15 mouse cellular contexts compared by ENCODE assay signal in genomic region chr1:159222046-159222445, GRCm38 (mm10).
"Had no signal": no experiment of that assay in that cellular context is flagged by ENCODE, and none has a peak within 500 bp of the region (broad histone marks: within the 10 kb centered on the region; RNA-seq: fewer than 3 reads in every experiment).

No protein-coding gene starts in this region.

- H3K27ac ChIP-seq: liver, embryonic 14.5 days; midbrain, embryonic 10.5 days; midbrain, embryonic 12.5 days; neural tube, embryonic 12.5 days; stomach, embryonic 15.5 days; stomach, postnatal 0 days had no signal

- H3K4me1 ChIP-seq: midbrain, embryonic 10.5 days; midbrain, embryonic 12.5 days; neural tube, embryonic 12.5 days; stomach, embryonic 15.5 days had no signal

- H3K36me3 ChIP-seq: midbrain, embryonic 10.5 days; midbrain, embryonic 12.5 days; neural tube, embryonic 12.5 days; stomach, embryonic 15.5 days had no signal

- H3K9ac ChIP-seq: liver, embryonic 14.5 days; lung, embryonic 14.5 days; midbrain, embryonic 12.5 days; neural tube, embryonic 12.5 days; stomach, embryonic 15.5 days had no signal

- DNase-seq: lung, adult 18-20 months; lung, embryonic 14.5 days; lung, postnatal 10 days; lung, postnatal 4 days; midbrain, embryonic 14.5 days; right cerebral cortex, postnatal 14 days; thymus, adult 2 months; thymus, postnatal 25 days; thymus, postnatal 4 days had no signal

- H3K4me3 ChIP-seq: midbrain, embryonic 10.5 days; midbrain, embryonic 12.5 days; neural tube, embryonic 12.5 days; stomach, embryonic 15.5 days had no signal

- H3K27me3 ChIP-seq: midbrain, embryonic 12.5 days; neural tube, embryonic 12.5 days; stomach, embryonic 15.5 days had no signal

- H3K4me2 ChIP-seq: lung, embryonic 14.5 days; midbrain, embryonic 12.5 days; neural tube, embryonic 12.5 days; stomach, embryonic 15.5 days had no signal

- H3K9me3 ChIP-seq: midbrain, embryonic 10.5 days; midbrain, embryonic 12.5 days; neural tube, embryonic 12.5 days; stomach, embryonic 15.5 days had no signal
